Mouse (Mus musculus): ENCODE results near the gene Abcc9. TPM values are rescaled to one million over a fixed set of nuclear protein-coding genes. Genes with fewer than 3 reads are reported as not detected.

Abcc9 gene
- total RNA-seq, 2 experiments from 2014 or later = 215 to 223 TPM

GRCm38 (mm10) chr6:142564746-142565145, 137.4 kb downstream of the Abcc9 start:
- no peak for DNase-seq (ENCODE audit: low spot score)
- intact Hi-C loops (cut with DNase I) = no loop called here

- intact Hi-C loops (cut with DNase I) = no loop called here
- DNase-seq (ENCODE audit: low spot score) = no peak
Observed at GRCm38 (mm10) chr6:142561151-142561550, 141.0 kb downstream of the Abcc9 start.

GRCm38 (mm10) chr6:142558772-142559679, 143.1 kb downstream of the Abcc9 start:
- intact Hi-C loops (cut with DNase I) = no loop called here
- DNase-seq (ENCODE audit: low spot score) = no peak

- no peak for DNase-seq (ENCODE audit: low spot score)
- intact Hi-C loops (cut with DNase I) = no loop called here
Observed at GRCm38 (mm10) chr6:142558076-142558475, 144.0 kb downstream of the Abcc9 start.

- intact Hi-C loops (cut with DNase I) = no loop called here
Observed at GRCm38 (mm10) chr6:142555988-142556387, 146.1 kb downstream of the Abcc9 start.

GRCm38 (mm10) chr6:142551482-142551881, 150.6 kb downstream of the Abcc9 start:
- DNase-seq (ENCODE audit: low spot score) = no peak
- intact Hi-C loops (cut with DNase I) = no loop called here

More at GRCm38 (mm10) chr6:142555988-142556387, 146.1 kb downstream of the Abcc9 start:
- no peak for DNase-seq (ENCODE audit: low spot score)

- intact Hi-C loops (cut with DNase I) = no loop called here
- DNase-seq (ENCODE audit: low spot score) = no peak
Observed at GRCm38 (mm10) chr6:142550871-142551270, 151.2 kb downstream of the Abcc9 start.

GRCm38 (mm10) chr6:142548377-142548776, 153.7 kb downstream of the Abcc9 start:
- DNase-seq (ENCODE audit: low spot score) = no peak
- intact Hi-C loops (cut with DNase I) = no loop called here

GRCm38 (mm10) chr6:142545132-142545531, 157.0 kb downstream of the Abcc9 start:
- DNase-seq (ENCODE audit: low spot score) = peak; percentile 17
- intact Hi-C loops (cut with DNase I) = no loop called here

- intact Hi-C loops (cut with DNase I) = loop anchor here (5.0 kb wide), 1 partner anchor 174 kb away; no protein-coding TSS in a partner anchor
Observed at GRCm38 (mm10) chr6:142543648-142544047, 158.5 kb downstream of the Abcc9 start.

GRCm38 (mm10) chr6:142542800-142543175, 159.3 kb downstream of the Abcc9 start:
- no peak for DNase-seq (ENCODE audit: low spot score)
- intact Hi-C loops (cut with DNase I) = loop anchor here (5.0 kb wide), 1 partner anchor 175 kb away; no protein-coding TSS in a partner anchor

More at GRCm38 (mm10) chr6:142543648-142544047, 158.5 kb downstream of the Abcc9 start:
- no peak for DNase-seq (ENCODE audit: low spot score)

GRCm38 (mm10) chr6:142542082-142542799, 159.9 kb downstream of the Abcc9 start:
- DNase-seq (ENCODE audit: low spot score) = no peak
- intact Hi-C loops (cut with DNase I) = loop anchor here (5.0 kb wide), 1 partner anchor 175 kb away; no protein-coding TSS in a partner anchor

GRCm38 (mm10) chr6:142540561-142541160, 161.5 kb downstream of the Abcc9 start:
- intact Hi-C loops (cut with DNase I) = loop anchor here (5.0 kb wide), 1 partner anchor 177 kb away; no protein-coding TSS in a partner anchor
- no peak for DNase-seq (ENCODE audit: low spot score)

GRCm38 (mm10) chr6:142540131-142540530, 162.0 kb downstream of the Abcc9 start:
- DNase-seq (ENCODE audit: low spot score) = no peak
- intact Hi-C loops (cut with DNase I) = loop anchor here (5.0 kb wide), 1 partner anchor 177 kb away; no protein-coding TSS in a partner anchor

GRCm38 (mm10) chr6:142538503-142538902, 163.6 kb downstream of the Abcc9 start:
- intact Hi-C loops (cut with DNase I) = no loop called here
- peak; percentile 23 for DNase-seq (ENCODE audit: low spot score)

Other genes starting within 250 kb of the Abcc9 start
- under 1 TPM in 1 of 2 experiments, not detected in 1; 0.08 TPM for gene Gys2, start 229.2 kb downstream of the Abcc9 start, total RNA-seq (2021)
- 1,000 to 10,000 TPM; 2,652 to 2,667 TPM for gene Ldhb, start 194.4 kb downstream of the Abcc9 start, total RNA-seq (2021)
- gene Kcnj8, start 130.7 kb downstream of the Abcc9 start, total RNA-seq (2021) = 10 to 100 TPM; 26.3 to 32.4 TPM
- 10 to 100 TPM; 33.5 to 34.8 TPM for gene Cmas, start 54.4 kb upstream of the Abcc9 start, total RNA-seq (2021)
- gene Sult6b2, start 102.2 kb upstream of the Abcc9 start, total RNA-seq (2021) = under 1 TPM in 1 of 2 experiments, not detected in 1; 0.23 TPM

Measured in heart, postnatal 25 days (tissue).